Mouse (Mus musculus): ENCODE data around the gene Dst. TPM values are rescaled to one million over a fixed set of nuclear protein-coding genes. Genes with fewer than 3 reads are reported as not detected.
A peak's percentile ranks its signal among the peaks of the same experiment; 100 is the strongest.

The Dst gene
- total RNA-seq, 2 experiments from 2014 or later, result 135 to 163 TPM

- DNase-seq, result no peak
Observed at GRCm38 (mm10) chr1:34102604-34103003, 194.6 kb downstream of the Dst start.

GRCm38 (mm10) chr1:34103176-34103575 is 195.2 kb downstream of the Dst start:
- DNase-seq, result no peak

GRCm38 (mm10) chr1:34103713-34104172 is 195.7 kb downstream of the Dst start:
- DNase-seq, result peak; percentile 54 to 62

GRCm38 (mm10) chr1:34104846-34105245 is 196.8 kb downstream of the Dst start:
- no peak for DNase-seq

- DNase-seq, result peak in 1 of 2 experiments; percentile 35
Observed at GRCm38 (mm10) chr1:34106606-34107005, 198.6 kb downstream of the Dst start.

- DNase-seq, result no peak
Observed at GRCm38 (mm10) chr1:34107076-34107475, 199.1 kb downstream of the Dst start.

GRCm38 (mm10) chr1:34109599-34110210 is 201.7 kb downstream of the Dst start:
- no peak for DNase-seq

- no peak for DNase-seq
Observed at GRCm38 (mm10) chr1:34110862-34111261, 202.8 kb downstream of the Dst start.

- DNase-seq, result no peak
Observed at GRCm38 (mm10) chr1:34111954-34112353, 203.9 kb downstream of the Dst start.

- no peak for DNase-seq
Observed at GRCm38 (mm10) chr1:34116444-34116843, 208.4 kb downstream of the Dst start.

- DNase-seq, result no peak
Observed at GRCm38 (mm10) chr1:34117056-34117455, 209.0 kb downstream of the Dst start.

- DNase-seq, result no peak
Observed at GRCm38 (mm10) chr1:34117709-34118108, 209.7 kb downstream of the Dst start.

- no peak for DNase-seq
Observed at GRCm38 (mm10) chr1:34120066-34120465, 212.0 kb downstream of the Dst start.

- DNase-seq, result no peak
Observed at GRCm38 (mm10) chr1:34120602-34121001, 212.6 kb downstream of the Dst start.

GRCm38 (mm10) chr1:34121157-34122015 is 213.4 kb downstream of the Dst start:
- DNase-seq, result peak; percentile 85

GRCm38 (mm10) chr1:34122198-34122597 is 214.2 kb downstream of the Dst start:
- DNase-seq, result no peak

- DNase-seq, result peak; percentile 35 to 42
Observed at GRCm38 (mm10) chr1:34122905-34123304, 214.9 kb downstream of the Dst start.

- DNase-seq, result peak; percentile 41 to 56
Observed at GRCm38 (mm10) chr1:34123334-34123733, 215.3 kb downstream of the Dst start.

- DNase-seq, result no peak
Observed at GRCm38 (mm10) chr1:34124376-34124775, 216.4 kb downstream of the Dst start.

- DNase-seq, result no peak
Observed at GRCm38 (mm10) chr1:34125148-34125547, 217.1 kb downstream of the Dst start.

- DNase-seq, result no peak
Observed at GRCm38 (mm10) chr1:34127714-34128474, 219.9 kb downstream of the Dst start.

- DNase-seq, result no peak
Observed at GRCm38 (mm10) chr1:34128796-34129195, 220.8 kb downstream of the Dst start.

GRCm38 (mm10) chr1:34129691-34130090 is 221.7 kb downstream of the Dst start:
- no peak for DNase-seq

All from adrenal gland, postnatal 36 days (tissue).